Comparison of ENCODE assay signal across 10 mouse cellular contexts in the genomic region with DNA sequence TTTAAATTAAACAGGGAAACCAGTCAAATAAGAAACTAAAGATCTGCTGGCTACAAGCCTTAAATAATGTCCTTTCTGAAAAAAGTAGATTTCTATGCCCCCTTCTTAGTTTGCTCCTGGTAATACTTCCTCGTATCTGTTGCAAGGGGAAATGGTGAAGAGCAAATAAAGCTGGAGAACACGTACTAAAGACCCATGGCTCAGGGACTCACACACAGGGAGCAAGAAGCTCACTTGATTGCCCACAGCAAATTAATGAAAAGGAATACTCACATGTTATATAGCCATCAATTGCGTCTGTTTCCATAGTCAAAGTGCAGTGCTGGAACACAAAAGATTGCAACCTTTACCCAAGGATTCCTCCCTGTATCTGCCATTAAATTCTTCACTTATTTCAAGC. TPM values are rescaled to one million over a fixed set of nuclear protein-coding genes. Genes with fewer than 3 reads are reported as not detected.
A peak's percentile ranks its signal among the peaks of the same experiment; 100 is the strongest.
DNase-seq lines count a peak whose midpoint lies in the region; ATAC-seq and TF ChIP-seq lines count a peak whose summit lies in the region.
"Had no signal": no experiment of that assay in that cellular context is flagged by ENCODE, and none has a peak within 500 bp of the region (broad histone marks: within the 10 kb centered on the region; RNA-seq: fewer than 3 reads in every experiment).

No protein-coding gene starts in this region.

- 0 out of 2 replicates have a peak overlapping the region, but pooled peaks have one; percentile 77 for H3K4me2 ChIP-seq in limb, embryonic 12.5 days
- 0 out of 2 replicates have a peak overlapping the region, but pooled peaks have one; percentile 73 for H3K4me2 ChIP-seq in hindbrain, embryonic 12.5 days (replicated peaks)
- peak overlapping the region; percentile 90 for H3K4me2 ChIP-seq in liver, postnatal 0 days (ENCODE audit: low read depth, low read length)

- no peak for TF ChIP-seq EP300 in liver, postnatal 0 days (IDR thresholded peaks at IDR 0.05; ENCODE audit: low read depth)

- no peak for ATAC-seq in CD4-positive, CD25-positive, alpha-beta regulatory T cell, adult 4 months
- no peak for ATAC-seq in limb, embryonic 12.5 days (ENCODE audit: insufficient number of reproducible peaks, insufficient read depth, low FRiP score, low TSS enrichment, low read depth)
- ATAC-seq in hindbrain, embryonic 12.5 days (ENCODE audit: low FRiP score) = no peak
- ATAC-seq in liver, postnatal 0 days = no peak
- ATAC-seq: Patski had no signal

- TF ChIP-seq CTCF in liver, postnatal 0 days (IDR thresholded peaks at IDR 0.05; ENCODE audit: low read depth) = no peak

- peak; percentile 41 for DNase-seq in CD4-positive, CD25-positive, alpha-beta regulatory T cell, adult 2 months (ENCODE audit: low read depth, low spot score)
- DNase-seq in limb, embryonic 10.5 days (ENCODE audit: low spot score) = no peak
- no peak for DNase-seq in liver, postnatal 0 days
- DNase-seq in embryo, embryonic 11 days = no peak
- DNase-seq in right cerebral cortex, adult 2 months (ENCODE audit: low spot score in 2 of 2) = no peak
- DNase-seq: retina, postnatal 1 day had no signal

- no peaks in the 10 kb centered on the region for H3K9me3 ChIP-seq in limb, embryonic 12.5 days
- no peaks in the 10 kb centered on the region for H3K9me3 ChIP-seq in limb, embryonic 10.5 days (replicated peaks)
- no peaks in the 10 kb centered on the region for H3K9me3 ChIP-seq in hindbrain, embryonic 12.5 days (replicated peaks)
- no peaks in the 10 kb centered on the region for H3K9me3 ChIP-seq in liver, postnatal 0 days (ENCODE audit: low read length)

- H3K27ac ChIP-seq in limb, embryonic 12.5 days = no peak overlapping the region
- no peak overlapping the region for H3K27ac ChIP-seq in limb, embryonic 10.5 days
- no peak overlapping the region for H3K27ac ChIP-seq in hindbrain, embryonic 12.5 days
- no peak overlapping the region for H3K27ac ChIP-seq in liver, postnatal 0 days (ENCODE audit: low read depth)

- H3K4me1 ChIP-seq in limb, embryonic 12.5 days (replicated peaks) = peaks cover 5% of the 10 kb centered on the region; the same call in 1 of the 2 replicates
- peaks cover 3% of the 10 kb centered on the region; the same call in 1 of the 2 replicates for H3K4me1 ChIP-seq in limb, embryonic 10.5 days
- H3K4me1 ChIP-seq in hindbrain, embryonic 12.5 days = peaks cover 8% of the 10 kb centered on the region; the same call in 1 of the 2 replicates
- H3K4me1 ChIP-seq in liver, postnatal 0 days (ENCODE audit: insufficient read depth) = peaks cover 10% of the 10 kb centered on the region

- H3K9ac ChIP-seq in limb, embryonic 12.5 days (replicated peaks) = no peak overlapping the region
- H3K9ac ChIP-seq in hindbrain, embryonic 12.5 days = no peak overlapping the region
- no peak overlapping the region for H3K9ac ChIP-seq in liver, postnatal 0 days (replicated peaks)

- H3K27me3 ChIP-seq in limb, embryonic 12.5 days = peaks cover 10% of the 10 kb centered on the region; the same call in 1 of the 2 replicates
- 0 out of 2 replicates have a peak, but pooled peaks cover 7% of the 10 kb centered on the region for H3K27me3 ChIP-seq in limb, embryonic 10.5 days (ENCODE audit: low read depth, poor library complexity, severe bottlenecking)
- H3K27me3 ChIP-seq in hindbrain, embryonic 12.5 days = no peaks in the 10 kb centered on the region
- H3K27me3 ChIP-seq in liver, postnatal 0 days (ENCODE audit: insufficient read depth, low read length) = no peaks in the 10 kb centered on the region
- H3K27me3 ChIP-seq: Patski had no signal

- H3K36me3 ChIP-seq in limb, embryonic 12.5 days = no peaks in the 10 kb centered on the region
- no peaks in the 10 kb centered on the region for H3K36me3 ChIP-seq in limb, embryonic 10.5 days
- no peaks in the 10 kb centered on the region for H3K36me3 ChIP-seq in hindbrain, embryonic 12.5 days
- no peaks in the 10 kb centered on the region for H3K36me3 ChIP-seq in liver, postnatal 0 days (replicated peaks; ENCODE audit: insufficient read depth, low read length)

- 70% methylated on average over 3 of the region's 3 CpGs for WGBS in limb, embryonic 12.5 days
- WGBS in limb, embryonic 10.5 days = 71% methylated on average over 3 of the region's 3 CpGs
- WGBS in hindbrain, embryonic 12.5 days = 74% methylated on average over 3 of the region's 3 CpGs
- WGBS in liver, postnatal 0 days (ENCODE audit: insufficient replicate concordance) = 27% methylated on average over 3 of the region's 3 CpGs

- no peak overlapping the region for H3K4me3 ChIP-seq in limb, embryonic 12.5 days (replicated peaks)
- H3K4me3 ChIP-seq in limb, embryonic 10.5 days = no peak overlapping the region
- no peak overlapping the region for H3K4me3 ChIP-seq in hindbrain, embryonic 12.5 days
- H3K4me3 ChIP-seq in liver, postnatal 0 days (ENCODE audit: low read depth, low read length) = no peak overlapping the region

RNA-seq across cellular contexts. Expression of gene Ikzf2, which starts 3.2 kb away (rescaled TPM):
- 100 to 1,000 TPM; 591 to 626 TPM for polyA plus RNA-seq in CD4-positive, CD25-positive, alpha-beta regulatory T cell, adult 4 months (2017; shearing (Covaris generic))
- 3.7 and 4.8 TPM in 2 replicates for polyA plus RNA-seq in limb, embryonic 12.5 days (2016; fragmentation: Nextera tagmentation; extraction: Ambion mirVana)
- 3.1 and 3.4 TPM in 2 replicates for polyA plus RNA-seq in limb, embryonic 10.5 days (2016; fragmentation: Nextera tagmentation; extraction: Ambion mirVana)
- 4.0 and 6.2 TPM in 2 replicates for polyA plus RNA-seq in hindbrain, embryonic 12.5 days (2016; fragmentation: Nextera tagmentation; extraction: Ambion mirVana)
- 0.33 and 0.56 TPM in 2 replicates for polyA plus RNA-seq in liver, postnatal 0 days (2015; fragmentation: Nextera tagmentation; extraction: Ambion mirVana)

Comparison
In these comparisons a context has a peak if more than half of its experiments do, and no peak if none do; other contexts are left out.
1. RNA of gene Ikzf2, which starts 3.2 kb away (polyA plus RNA-seq): 591 to 626 TPM in CD4-positive, CD25-positive, alpha-beta regulatory T cell, adult 4 months; 4.0 to 6.2 TPM in hindbrain, embryonic 12.5 days, 3.7 to 4.8 TPM in limb, embryonic 12.5 days, 3.1 to 3.4 TPM in limb, embryonic 10.5 days and 0.33 to 0.56 TPM in liver, postnatal 0 days; every median in the first group is over 10 times any median in the second.
2. Peak in every context shown above with its lines, with median percentiles within 50 percentile points of each other: H3K4me2 ChIP-seq.